Mouse (Mus musculus): ENCODE data around the gene Fbxo47. TPM values are rescaled to one million over a fixed set of nuclear protein-coding genes. Genes with fewer than 3 reads are reported as not detected.

The Fbxo47 gene
- polyA plus RNA-seq, 1 experiment: 0.98 TPM

GRCm38 (mm10) chr11:97897568-97898185 is 13.7 kb upstream of the Fbxo47 start:
- no peaks in the 10 kb centered on the region for H3K4me1 ChIP-seq (ENCODE audit: control insufficient read depth, insufficient read depth, low read length)
- H3K4me3 ChIP-seq (replicated peaks; ENCODE audit: insufficient read depth, low read depth, low read length): no peak overlapping the region
- 73% methylated on average over 3 of the region's 3 CpGs for WGBS
- TF ChIP-seq CTCF (IDR thresholded peaks at IDR 0.05; ENCODE audit: borderline replicate concordance, insufficient read depth, low read depth, low read length) (no peak), POLR2A (IDR thresholded peaks at IDR 0.05; ENCODE audit: borderline replicate concordance, insufficient read depth, low read length) (no peak)
- no peaks in the 10 kb centered on the region for H3K27me3 ChIP-seq (ENCODE audit: control insufficient read depth, insufficient read depth, low read length)
- no peak for DNase-seq
- H3K27ac ChIP-seq (ENCODE audit: insufficient read depth, low read length): no peak overlapping the region

- 67% methylated on average over 4 of the region's 4 CpGs for WGBS
- TF ChIP-seq CTCF (IDR thresholded peaks at IDR 0.05; ENCODE audit: borderline replicate concordance, insufficient read depth, low read depth, low read length) (no peak), POLR2A (IDR thresholded peaks at IDR 0.05; ENCODE audit: borderline replicate concordance, insufficient read depth, low read length) (no peak)
- no peak overlapping the region for H3K4me3 ChIP-seq (replicated peaks; ENCODE audit: insufficient read depth, low read depth, low read length)
- DNase-seq: no peak
- no peak overlapping the region for H3K27ac ChIP-seq (ENCODE audit: insufficient read depth, low read length)
- no peaks in the 10 kb centered on the region for H3K4me1 ChIP-seq (ENCODE audit: control insufficient read depth, insufficient read depth, low read length)
- H3K27me3 ChIP-seq (ENCODE audit: control insufficient read depth, insufficient read depth, low read length): no peaks in the 10 kb centered on the region
These were observed 12.7 kb upstream of the Fbxo47 start for GRCm38 (mm10) chr11:97896655-97897054.

GRCm38 (mm10) chr11:97891821-97892220 is 7.9 kb upstream of the Fbxo47 start:
- Histone ChIP-seq H3K4me3 (replicated peaks; ENCODE audit: insufficient read depth, low read depth, low read length) (no peak overlapping the region), H3K27me3 (ENCODE audit: control insufficient read depth, insufficient read depth, low read length) (no peaks in the 10 kb centered on the region), H3K27ac (ENCODE audit: insufficient read depth, low read length) (no peak overlapping the region), H3K4me1 (ENCODE audit: control insufficient read depth, insufficient read depth, low read length) (no peaks in the 10 kb centered on the region)
- WGBS: 76% methylated on average over 5 of the region's 5 CpGs
- no peak for DNase-seq
- no peak for TF ChIP-seq CTCF (IDR thresholded peaks at IDR 0.05; ENCODE audit: borderline replicate concordance, insufficient read depth, low read depth, low read length)
- TF ChIP-seq POLR2A (IDR thresholded peaks at IDR 0.05; ENCODE audit: borderline replicate concordance, insufficient read depth, low read length): no peak

- H3K27me3 ChIP-seq (ENCODE audit: control insufficient read depth, insufficient read depth, low read length): no peaks in the 10 kb centered on the region
- WGBS: 98% methylated on average over 2 of the region's 2 CpGs
- TF ChIP-seq CTCF (IDR thresholded peaks at IDR 0.05; ENCODE audit: borderline replicate concordance, insufficient read depth, low read depth, low read length) (no peak), POLR2A (IDR thresholded peaks at IDR 0.05; ENCODE audit: borderline replicate concordance, insufficient read depth, low read length) (no peak)
- DNase-seq: no peak
- no peak overlapping the region for H3K4me3 ChIP-seq (replicated peaks; ENCODE audit: insufficient read depth, low read depth, low read length)
- H3K4me1 ChIP-seq (ENCODE audit: control insufficient read depth, insufficient read depth, low read length): no peaks in the 10 kb centered on the region
- no peak overlapping the region for H3K27ac ChIP-seq (ENCODE audit: insufficient read depth, low read length)
These were observed 1.5 kb upstream of the Fbxo47 start for GRCm38 (mm10) chr11:97885296-97885915.

GRCm38 (mm10) chr11:97884601-97885185 is 739 bp upstream of the Fbxo47 start:
- Histone ChIP-seq H3K27ac (ENCODE audit: insufficient read depth, low read length) (no peak overlapping the region), H3K27me3 (ENCODE audit: control insufficient read depth, insufficient read depth, low read length) (no peaks in the 10 kb centered on the region), H3K4me3 (replicated peaks; ENCODE audit: insufficient read depth, low read depth, low read length) (peak overlapping the region; percentile 64), H3K4me1 (ENCODE audit: control insufficient read depth, insufficient read depth, low read length) (no peaks in the 10 kb centered on the region)
- DNase-seq: no peak
- TF ChIP-seq POLR2A (IDR thresholded peaks at IDR 0.05; ENCODE audit: borderline replicate concordance, insufficient read depth, low read length) (no peak), CTCF (IDR thresholded peaks at IDR 0.05; ENCODE audit: borderline replicate concordance, insufficient read depth, low read depth, low read length) (no peak)
- WGBS: 24% methylated on average over 7 of the region's 7 CpGs

- WGBS: 3% methylated on average over 26 of the region's 26 CpGs
- peak overlapping the region; percentile 10; the same call in 1 of the 2 replicates for H3K27ac ChIP-seq (ENCODE audit: insufficient read depth, low read length)
- TF ChIP-seq CTCF (IDR thresholded peaks at IDR 0.05; ENCODE audit: borderline replicate concordance, insufficient read depth, low read depth, low read length): no peak
- TF ChIP-seq POLR2A (IDR thresholded peaks at IDR 0.05; ENCODE audit: borderline replicate concordance, insufficient read depth, low read length): peak; percentile 21; the same call in 1 of the 2 replicates
These were observed 424 bp downstream of the Fbxo47 start for GRCm38 (mm10) chr11:97883542-97883917.

GRCm38 (mm10) chr11:97880362-97880761 is 3.6 kb downstream of the Fbxo47 start:
- Histone ChIP-seq H3K27ac (ENCODE audit: insufficient read depth, low read length) (no peak overlapping the region), H3K4me1 (ENCODE audit: control insufficient read depth, insufficient read depth, low read length) (no peaks in the 10 kb centered on the region), H3K27me3 (ENCODE audit: control insufficient read depth, insufficient read depth, low read length) (no peaks in the 10 kb centered on the region), H3K4me3 (replicated peaks; ENCODE audit: insufficient read depth, low read depth, low read length) (no peak overlapping the region)
- DNase-seq: no peak
- WGBS: 96% methylated on average over 4 of the region's 4 CpGs
- no peak for TF ChIP-seq CTCF (IDR thresholded peaks at IDR 0.05; ENCODE audit: borderline replicate concordance, insufficient read depth, low read depth, low read length)
- TF ChIP-seq POLR2A (IDR thresholded peaks at IDR 0.05; ENCODE audit: borderline replicate concordance, insufficient read depth, low read length): no peak

More at GRCm38 (mm10) chr11:97883542-97883917, 424 bp downstream of the Fbxo47 start:
- Histone ChIP-seq H3K4me3 (replicated peaks; ENCODE audit: insufficient read depth, low read depth, low read length) (peak overlapping the region; percentile 98), H3K4me1 (ENCODE audit: control insufficient read depth, insufficient read depth, low read length) (no peaks in the 10 kb centered on the region), H3K27me3 (ENCODE audit: control insufficient read depth, insufficient read depth, low read length) (no peaks in the 10 kb centered on the region)
- peak; percentile 77 to 78 for DNase-seq

DNA sequence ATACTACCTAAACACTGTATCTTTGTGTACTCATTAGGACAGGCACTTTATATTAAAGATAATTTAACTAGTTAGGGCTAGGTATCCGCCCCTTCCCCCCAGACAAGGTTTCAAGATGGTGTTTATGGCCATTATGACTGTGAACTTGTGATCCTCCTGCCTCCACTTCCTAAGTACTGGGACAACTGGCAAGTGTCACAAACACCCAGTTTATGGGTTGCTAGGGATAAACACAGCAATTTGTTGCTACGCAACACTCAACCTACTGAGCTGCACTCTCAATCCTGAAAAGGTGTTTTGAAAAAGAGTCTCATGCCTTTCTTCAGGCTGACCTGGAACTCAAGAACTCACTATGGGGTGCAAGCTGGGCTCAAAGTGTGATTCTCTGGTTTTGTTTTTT is 6.6 kb downstream of the Fbxo47 start:
- no peak for TF ChIP-seq CTCF (IDR thresholded peaks at IDR 0.05; ENCODE audit: borderline replicate concordance, insufficient read depth, low read depth, low read length)
- TF ChIP-seq POLR2A (IDR thresholded peaks at IDR 0.05; ENCODE audit: borderline replicate concordance, insufficient read depth, low read length): no peak
- no peak overlapping the region for H3K4me3 ChIP-seq (replicated peaks; ENCODE audit: insufficient read depth, low read depth, low read length)
- no peak overlapping the region for H3K27ac ChIP-seq (ENCODE audit: insufficient read depth, low read length)
- DNase-seq: no peak
- WGBS: 85% methylated on average over 2 of the region's 2 CpGs
- H3K27me3 ChIP-seq (ENCODE audit: control insufficient read depth, insufficient read depth, low read length): no peaks in the 10 kb centered on the region
- H3K4me1 ChIP-seq (ENCODE audit: control insufficient read depth, insufficient read depth, low read length): no peaks in the 10 kb centered on the region
